Mouse (Mus musculus) monocyte, adult 59 days (primary cell): ENCODE results near the gene Lrrc25. TPM values are rescaled to one million over a fixed set of nuclear protein-coding genes. Genes with fewer than 3 reads are reported as not detected.

Experiments used
- total RNA-seq, 2 experiments: library from RNA; stranded (reverse); gene quantifications; one replicate each; pipeline ENCODE4 v1.2.4; 2023

Gene Lrrc25
- total RNA-seq = 100 to 1,000 TPM; 164 to 177 TPM

GRCm38 (mm10) chr8:70615894-70616293, at the start of gene Lrrc25:
TSS of gene Lrrc25 (plus strand) at chr8:70616155.

GRCm38 (mm10) chr8:70593961-70594609, 21.9 kb upstream of the Lrrc25 start, which contains the start of gene Isyna1:
TSS of gene Isyna1 (plus strand) at chr8:70594373.

GRCm38 (mm10) chr8:70608749-70609367, 7.1 kb upstream of the Lrrc25 start, which contains the start of gene Ssbp4:
TSS of gene Ssbp4 (minus strand) at chr8:70608872.

GRCm38 (mm10) chr8:70632346-70632892, 16.5 kb downstream of the Lrrc25 start, which contains the start of gene Gdf15:
TSS of gene Gdf15 (minus strand) at chr8:70632456.

GRCm38 (mm10) chr8:70660273-70660725, 44.3 kb downstream of the Lrrc25 start, which contains the start of gene Pgpep1:
TSS of gene Pgpep1 (minus strand) at chr8:70660388.

Other genes starting within 250 kb of the Lrrc25 start
- gene Comp, start 242.6 kb upstream of the Lrrc25 start, total RNA-seq = 1 to 10 TPM in 1 of 2 experiments, under 1 TPM in 1; 0.97 to 2.9 TPM
- gene Crtc1, start 176.6 kb upstream of the Lrrc25 start, total RNA-seq = 10 to 100 TPM in 1 of 2 experiments, 1 to 10 TPM in 1; 9.7 to 10.2 TPM
- gene Klhl26, start 139.2 kb upstream of the Lrrc25 start, total RNA-seq = 1 to 10 TPM; 7.1 to 7.7 TPM
- gene Tmem59l, start 128.8 kb upstream of the Lrrc25 start, total RNA-seq = not detected
- gene Crlf1, start 123.0 kb upstream of the Lrrc25 start, total RNA-seq = not detected
- 10 to 100 TPM; 45.5 to 50.2 TPM for gene Rex1bd, start 109.4 kb upstream of the Lrrc25 start, total RNA-seq
- gene Uba52, start 105.4 kb upstream of the Lrrc25 start, total RNA-seq = 1,000 to 10,000 TPM; 1,782 to 1,797 TPM
- 100 to 1,000 TPM; 180 to 186 TPM for gene Fkbp8, start 88.4 kb upstream of the Lrrc25 start, total RNA-seq
- 10 to 100 TPM; 72.6 to 79.4 TPM for gene Kxd1, start 88.2 kb upstream of the Lrrc25 start, total RNA-seq
- 10 to 100 TPM; 38.3 to 48.7 TPM for gene Ell, start 76.7 kb upstream of the Lrrc25 start, total RNA-seq
- gene Isyna1, start 21.8 kb upstream of the Lrrc25 start, total RNA-seq = 10 to 100 TPM; 53.8 to 56.4 TPM
- gene Ssbp4, start 7.3 kb upstream of the Lrrc25 start, total RNA-seq = 100 to 1,000 TPM; 135 to 148 TPM
- gene Gdf15, start 16.3 kb downstream of the Lrrc25 start, total RNA-seq = 10 to 100 TPM; 54.8 to 78.0 TPM
- 1 to 10 TPM; 7.2 to 9.8 TPM for gene Pgpep1, start 44.2 kb downstream of the Lrrc25 start, total RNA-seq
- 10 to 100 TPM; 46.0 to 54.9 TPM for gene Lsm4, start 57.1 kb downstream of the Lrrc25 start, total RNA-seq
- 1,000 to 10,000 TPM; 1,065 to 1,168 TPM for gene Jund, start 82.8 kb downstream of the Lrrc25 start, total RNA-seq
- gene Iqcn, start 87.3 kb downstream of the Lrrc25 start, total RNA-seq = 10 to 100 TPM; 15.5 to 15.9 TPM
- under 1 TPM in 1 of 2 experiments, not detected in 1; 0.79 TPM for gene Gm3336, start 102.4 kb downstream of the Lrrc25 start, total RNA-seq
- under 1 TPM in 1 of 2 experiments, not detected in 1; 0.24 TPM for gene Pde4c, start 107.6 kb downstream of the Lrrc25 start, total RNA-seq
- 1 to 10 TPM; 5.7 to 6.9 TPM for gene Rab3a, start 138.5 kb downstream of the Lrrc25 start, total RNA-seq
- 10 to 100 TPM; 28.9 to 32.4 TPM for gene Mpv17l2, start 144.8 kb downstream of the Lrrc25 start, total RNA-seq
- gene Pik3r2, start 160.6 kb downstream of the Lrrc25 start, total RNA-seq = 10 to 100 TPM; 23.1 to 26.5 TPM
- 100 to 1,000 TPM; 128 to 134 TPM for gene Mast3, start 188.9 kb downstream of the Lrrc25 start, total RNA-seq
- under 1 TPM; 0.26 to 0.46 TPM for gene Il12rb1, start 192.3 kb downstream of the Lrrc25 start, total RNA-seq
- gene Arrdc2, start 223.6 kb downstream of the Lrrc25 start, total RNA-seq = 10 to 100 TPM; 57.2 to 67.9 TPM
- gene Kcnn1, start 247.1 kb downstream of the Lrrc25 start, total RNA-seq = not detected